Mouse (Mus musculus): Measurements from ENCODE around the gene Stk24. TPM values are rescaled to one million over a fixed set of nuclear protein-coding genes. Genes with fewer than 3 reads are reported as not detected.

Stk24 gene
- polyA plus RNA-seq, 1 experiment from 2014 or later: 23.3 TPM

- DNase-seq (no peak), ATAC-seq (ENCODE audit: low FRiP score, low TSS enrichment) (no peak)
- no peaks in the 10 kb centered on the region for H3K9me3 ChIP-seq (ENCODE audit: control insufficient read depth, low read length)
- H3K36me3 ChIP-seq (ENCODE audit: control insufficient read depth, insufficient read depth, low read length): no peaks in the 10 kb centered on the region
- H3K4me3 ChIP-seq (replicated peaks; ENCODE audit: low read depth, low read length): no peak overlapping the region
- peaks cover 16% of the 10 kb centered on the region; the same call in 1 of the 2 replicates for H3K4me1 ChIP-seq (ENCODE audit: control insufficient read depth, insufficient read depth, low read length)
- H3K4me2 ChIP-seq (ENCODE audit: low read length): no peak overlapping the region
- H3K9ac ChIP-seq (replicated peaks; ENCODE audit: low read length): no peak overlapping the region
- H3K27me3 ChIP-seq (ENCODE audit: control insufficient read depth, insufficient read depth, low read length): no peaks in the 10 kb centered on the region
- H3K27ac ChIP-seq (replicated peaks; ENCODE audit: low read depth, low read length): no peak overlapping the region
- 87% methylated on average over 4 of the region's 4 CpGs for WGBS
Measured at GRCm38 (mm10) chr14:121373901-121374300, 5.9 kb downstream of the Stk24 start.

GRCm38 (mm10) chr14:121373020-121373419 lies 6.8 kb downstream of the Stk24 start:
- Histone ChIP-seq H3K4me3 (replicated peaks; ENCODE audit: low read depth, low read length) (no peak overlapping the region), H3K4me1 (ENCODE audit: control insufficient read depth, insufficient read depth, low read length) (peaks cover 16% of the 10 kb centered on the region; the same call in 1 of the 2 replicates), H3K27me3 (ENCODE audit: control insufficient read depth, insufficient read depth, low read length) (no peaks in the 10 kb centered on the region), H3K9me3 (ENCODE audit: control insufficient read depth, low read length) (no peaks in the 10 kb centered on the region), H3K36me3 (ENCODE audit: control insufficient read depth, insufficient read depth, low read length) (no peaks in the 10 kb centered on the region), H3K9ac (replicated peaks; ENCODE audit: low read length) (no peak overlapping the region), H3K4me2 (ENCODE audit: low read length) (no peak overlapping the region), H3K27ac (replicated peaks; ENCODE audit: low read depth, low read length) (no peak overlapping the region)
- DNase-seq (no peak), ATAC-seq (ENCODE audit: low FRiP score, low TSS enrichment) (no peak)
- 94% methylated on average over 9 of the region's 9 CpGs for WGBS

- ATAC-seq (ENCODE audit: low FRiP score, low TSS enrichment) (no peak), DNase-seq (no peak)
- no peak overlapping the region for H3K9ac ChIP-seq (replicated peaks; ENCODE audit: low read length)
- no peak overlapping the region for H3K4me2 ChIP-seq (ENCODE audit: low read length)
- no peak overlapping the region for H3K4me3 ChIP-seq (replicated peaks; ENCODE audit: low read depth, low read length)
- H3K27ac ChIP-seq (replicated peaks; ENCODE audit: low read depth, low read length): no peak overlapping the region
- no peaks in the 10 kb centered on the region for H3K36me3 ChIP-seq (ENCODE audit: control insufficient read depth, insufficient read depth, low read length)
- H3K9me3 ChIP-seq (ENCODE audit: control insufficient read depth, low read length): no peaks in the 10 kb centered on the region
- 0 out of 2 replicates have a peak, but pooled peaks cover 11% of the 10 kb centered on the region for H3K4me1 ChIP-seq (ENCODE audit: control insufficient read depth, insufficient read depth, low read length)
- no peaks in the 10 kb centered on the region for H3K27me3 ChIP-seq (ENCODE audit: control insufficient read depth, insufficient read depth, low read length)
- WGBS: 91% methylated on average over 5 of the region's 5 CpGs
Measured at GRCm38 (mm10) chr14:121371911-121372820, 7.6 kb downstream of the Stk24 start.

GRCm38 (mm10) chr14:121369385-121369784 lies 10.4 kb downstream of the Stk24 start:
- ATAC-seq (ENCODE audit: low FRiP score, low TSS enrichment) (no peak), DNase-seq (no peak)
- Histone ChIP-seq H3K27ac (replicated peaks; ENCODE audit: low read depth, low read length) (no peak overlapping the region), H3K36me3 (ENCODE audit: control insufficient read depth, insufficient read depth, low read length) (no peaks in the 10 kb centered on the region), H3K4me3 (replicated peaks; ENCODE audit: low read depth, low read length) (no peak overlapping the region), H3K27me3 (ENCODE audit: control insufficient read depth, insufficient read depth, low read length) (no peaks in the 10 kb centered on the region), H3K4me2 (ENCODE audit: low read length) (no peak overlapping the region), H3K4me1 (ENCODE audit: control insufficient read depth, insufficient read depth, low read length) (0 out of 2 replicates have a peak, but pooled peaks cover 3% of the 10 kb centered on the region), H3K9me3 (ENCODE audit: control insufficient read depth, low read length) (no peaks in the 10 kb centered on the region), H3K9ac (replicated peaks; ENCODE audit: low read length) (no peak overlapping the region)
- WGBS: 60% methylated on average over 5 of the region's 5 CpGs

- 0 out of 2 replicates have a peak, but pooled peaks cover 3% of the 10 kb centered on the region for H3K4me1 ChIP-seq (ENCODE audit: control insufficient read depth, insufficient read depth, low read length)
- no peak overlapping the region for H3K9ac ChIP-seq (replicated peaks; ENCODE audit: low read length)
- no peaks in the 10 kb centered on the region for H3K36me3 ChIP-seq (ENCODE audit: control insufficient read depth, insufficient read depth, low read length)
- H3K27me3 ChIP-seq (ENCODE audit: control insufficient read depth, insufficient read depth, low read length): no peaks in the 10 kb centered on the region
- 68% methylated on average over 4 of the region's 4 CpGs for WGBS
- DNase-seq (no peak), ATAC-seq (ENCODE audit: low FRiP score, low TSS enrichment) (no peak)
- no peak overlapping the region for H3K4me2 ChIP-seq (ENCODE audit: low read length)
- no peak overlapping the region for H3K4me3 ChIP-seq (replicated peaks; ENCODE audit: low read depth, low read length)
- no peak overlapping the region for H3K27ac ChIP-seq (replicated peaks; ENCODE audit: low read depth, low read length)
- H3K9me3 ChIP-seq (ENCODE audit: control insufficient read depth, low read length): no peaks in the 10 kb centered on the region
Measured at GRCm38 (mm10) chr14:121368108-121368705, 11.6 kb downstream of the Stk24 start.

- WGBS: 74% methylated on average over 17 of the region's 17 CpGs
- H3K36me3 ChIP-seq (ENCODE audit: control insufficient read depth, insufficient read depth, low read length): no peaks in the 10 kb centered on the region
- H3K27ac ChIP-seq (replicated peaks; ENCODE audit: low read depth, low read length): no peak overlapping the region
- ATAC-seq (ENCODE audit: low FRiP score, low TSS enrichment): no peak
- no peak overlapping the region for H3K9ac ChIP-seq (replicated peaks; ENCODE audit: low read length)
- no peaks in the 10 kb centered on the region for H3K9me3 ChIP-seq (ENCODE audit: control insufficient read depth, low read length)
- no peak for DNase-seq
- no peak overlapping the region for H3K4me3 ChIP-seq (replicated peaks; ENCODE audit: low read depth, low read length)
- 0 out of 2 replicates have a peak, but pooled peaks cover 3% of the 10 kb centered on the region for H3K4me1 ChIP-seq (ENCODE audit: control insufficient read depth, insufficient read depth, low read length)
- no peak overlapping the region for H3K4me2 ChIP-seq (ENCODE audit: low read length)
- H3K27me3 ChIP-seq (ENCODE audit: control insufficient read depth, insufficient read depth, low read length): no peaks in the 10 kb centered on the region
Measured at GRCm38 (mm10) chr14:121365991-121366728, 13.7 kb downstream of the Stk24 start.

GRCm38 (mm10) chr14:121365390-121365789 lies 14.4 kb downstream of the Stk24 start:
- WGBS: 87% methylated on average over 7 of the region's 7 CpGs
- ATAC-seq (ENCODE audit: low FRiP score, low TSS enrichment): no peak

GRCm38 (mm10) chr14:121364282-121364681 lies 15.5 kb downstream of the Stk24 start:
- 0 out of 2 replicates have a peak, but pooled peaks cover 3% of the 10 kb centered on the region for H3K4me1 ChIP-seq (ENCODE audit: control insufficient read depth, insufficient read depth, low read length)
- no peaks in the 10 kb centered on the region for H3K27me3 ChIP-seq (ENCODE audit: control insufficient read depth, insufficient read depth, low read length)
- no peaks in the 10 kb centered on the region for H3K36me3 ChIP-seq (ENCODE audit: control insufficient read depth, insufficient read depth, low read length)
- ATAC-seq (ENCODE audit: low FRiP score, low TSS enrichment) (no peak), DNase-seq (no peak)
- 94% methylated on average over 7 of the region's 7 CpGs for WGBS
- H3K4me2 ChIP-seq (ENCODE audit: low read length): no peak overlapping the region
- no peak overlapping the region for H3K9ac ChIP-seq (replicated peaks; ENCODE audit: low read length)
- H3K4me3 ChIP-seq (replicated peaks; ENCODE audit: low read depth, low read length): no peak overlapping the region
- no peak overlapping the region for H3K27ac ChIP-seq (replicated peaks; ENCODE audit: low read depth, low read length)
- no peaks in the 10 kb centered on the region for H3K9me3 ChIP-seq (ENCODE audit: control insufficient read depth, low read length)

More at GRCm38 (mm10) chr14:121365390-121365789, 14.4 kb downstream of the Stk24 start:
- no peak for DNase-seq
- Histone ChIP-seq H3K4me1 (ENCODE audit: control insufficient read depth, insufficient read depth, low read length) (0 out of 2 replicates have a peak, but pooled peaks cover 3% of the 10 kb centered on the region), H3K4me3 (replicated peaks; ENCODE audit: low read depth, low read length) (no peak overlapping the region), H3K4me2 (ENCODE audit: low read length) (no peak overlapping the region), H3K27ac (replicated peaks; ENCODE audit: low read depth, low read length) (no peak overlapping the region), H3K9ac (replicated peaks; ENCODE audit: low read length) (no peak overlapping the region), H3K27me3 (ENCODE audit: control insufficient read depth, insufficient read depth, low read length) (no peaks in the 10 kb centered on the region), H3K9me3 (ENCODE audit: control insufficient read depth, low read length) (no peaks in the 10 kb centered on the region), H3K36me3 (ENCODE audit: control insufficient read depth, insufficient read depth, low read length) (no peaks in the 10 kb centered on the region)

Data from midbrain, embryonic 14.5 days (tissue).